Mouse (Mus musculus) ovary, postnatal 10 days (tissue): ENCODE data around the gene Fam72a.

ENCODE experiments used
- DNase-seq: peaks from one replicate; pipeline ENCODE4 v3.0.0; 2022; ENCODE audit warnings: low spot score

Fam72a gene

DNA sequence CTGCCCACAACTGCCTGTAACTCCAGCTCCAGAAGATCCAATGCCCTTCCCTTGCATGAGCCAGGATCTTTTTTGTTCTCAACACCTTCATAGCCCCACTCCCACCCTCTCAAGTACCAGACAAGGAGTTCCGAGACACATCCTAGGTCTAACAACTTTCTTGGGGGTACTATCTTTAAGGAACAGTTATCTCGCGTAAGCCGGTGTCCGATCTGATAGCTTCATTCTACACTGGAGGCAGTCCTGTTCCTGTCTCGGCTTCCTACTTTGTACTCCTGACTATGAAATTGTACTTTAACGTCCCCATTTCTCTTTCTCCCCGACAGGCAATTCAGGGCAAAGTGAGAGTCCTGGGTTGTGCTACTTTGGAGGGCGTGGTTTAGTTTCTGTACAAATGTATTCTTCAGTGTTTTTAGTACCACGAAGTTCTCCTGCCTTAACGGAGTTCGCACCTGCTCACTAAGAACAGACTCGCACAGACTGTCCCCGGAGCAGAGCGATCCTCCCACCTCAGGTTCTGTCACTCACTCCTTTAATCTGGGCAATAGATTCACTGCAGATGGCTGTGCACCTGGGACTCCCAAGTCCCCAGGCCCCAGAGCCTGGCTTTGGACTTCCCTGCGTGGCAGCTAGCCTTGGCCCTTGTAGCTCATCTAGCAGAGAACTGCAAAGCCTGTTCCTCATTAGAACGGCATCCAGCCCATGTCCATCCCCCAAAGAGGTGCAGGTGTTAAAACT, 51.4 kb downstream of the Fam72a start:
- DNase-seq, result no peak

DNA sequence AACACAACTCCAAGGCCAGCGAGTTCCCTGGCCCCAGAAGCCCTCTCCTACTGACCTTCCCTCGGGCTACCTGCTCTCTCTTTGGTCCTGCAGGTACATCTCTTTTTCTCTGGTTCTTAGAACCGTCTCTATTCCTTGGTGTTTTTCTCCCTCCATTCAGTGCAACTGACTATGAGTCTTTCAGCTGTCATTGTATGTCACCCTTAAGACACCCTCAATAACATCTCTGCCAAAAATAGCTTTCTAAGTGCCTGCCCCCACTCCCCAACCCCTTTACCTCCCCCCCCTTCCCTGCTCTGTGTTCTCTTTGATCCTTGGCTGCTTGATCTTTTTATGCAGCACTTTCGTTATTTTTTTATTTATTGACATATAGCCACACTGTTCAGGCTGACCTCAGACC, 52.7 kb downstream of the Fam72a start:
- no peak for DNase-seq

DNA sequence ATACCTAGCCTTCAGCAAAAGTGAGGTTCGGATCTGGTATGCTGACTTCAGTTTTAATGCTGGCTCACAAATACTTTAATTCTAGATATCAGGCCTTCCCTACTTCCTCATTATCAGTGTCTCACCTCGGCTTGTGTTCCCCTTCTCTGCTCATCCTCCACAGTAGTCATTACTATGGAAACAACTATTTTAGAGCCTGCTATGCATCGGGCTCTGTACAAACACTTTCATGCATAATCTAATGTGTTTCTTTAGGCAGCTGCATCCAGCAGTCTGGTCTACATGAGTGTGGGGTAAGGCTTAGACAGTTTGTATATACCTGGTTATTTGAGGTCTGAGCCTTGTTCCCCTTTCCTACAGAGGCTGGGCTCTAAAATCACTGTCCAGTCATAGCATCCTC, 55.9 kb downstream of the Fam72a start:
- no peak for DNase-seq

DNA sequence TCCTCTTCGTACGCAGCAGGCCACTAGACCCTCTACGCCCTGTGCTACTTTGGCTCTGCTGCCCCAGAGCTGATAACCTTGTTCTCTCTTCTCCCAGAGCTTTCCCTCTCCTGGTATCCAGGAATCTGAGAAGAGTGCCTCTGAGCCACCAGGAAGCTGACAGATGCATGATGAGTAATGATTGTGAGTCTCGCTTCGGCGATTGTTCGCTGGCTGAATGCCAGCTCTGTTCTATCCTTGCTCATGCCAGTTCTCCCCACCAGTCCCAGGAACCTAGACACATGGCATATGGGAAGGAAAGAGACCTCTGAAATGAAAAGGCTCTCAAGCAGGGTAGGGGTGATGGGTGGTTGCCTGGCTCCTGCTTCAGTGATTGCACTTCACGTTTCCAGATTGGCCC, 59.1 kb downstream of the Fam72a start:
- no peak for DNase-seq
